Mouse (Mus musculus): Measurements from ENCODE around the gene Ift122. TPM values are rescaled to one million over a fixed set of nuclear protein-coding genes. Genes with fewer than 3 reads are reported as not detected.

Gene Ift122
- 4.6 TPM for polyA plus RNA-seq (2017; shearing (Covaris generic))

GRCm38 (mm10) chr6:115853091-115853813, at the start of gene Ift122, which contains the start of gene Mbd4:
Gene Ift122 (plus strand): TSS chr6:115853470.
Gene Mbd4 (minus strand): TSS chr6:115853371.

GRCm38 (mm10) chr6:115808488-115809231, 44.6 kb upstream of the Ift122 start, which contains the start of gene Rpl32:
Gene Rpl32 (minus strand): TSS chr6:115808747.

GRCm38 (mm10) chr6:115838161-115838597, 15.1 kb upstream of the Ift122 start, which contains the start of gene Efcab12:
Gene Efcab12 (minus strand): TSS chr6:115838412.

GRCm38 (mm10) chr6:115931639-115932038, 78.4 kb downstream of the Ift122 start, which contains the start of gene Rho:
Gene Rho (plus strand): TSS chr6:115931748.

GRCm38 (mm10) chr6:115944638-115945037, 91.4 kb downstream of the Ift122 start, which contains the start of gene H1foo:
Gene H1foo (plus strand): TSS chr6:115944938.

Other genes starting within 250 kb of the Ift122 start
- 101 TPM for gene Raf1, start 176.8 kb upstream of the Ift122 start, polyA plus RNA-seq (2017; shearing (Covaris generic))
- 0.43 TPM for gene Tmem40, start 91.1 kb upstream of the Ift122 start, polyA plus RNA-seq (2017; shearing (Covaris generic))
- 8.2 TPM for gene Cand2, start 78.9 kb upstream of the Ift122 start, polyA plus RNA-seq (2017; shearing (Covaris generic))
- gene Rpl32, start 44.7 kb upstream of the Ift122 start, polyA plus RNA-seq (2017; shearing (Covaris generic)): 3,481 TPM
- gene Efcab12, start 15.1 kb upstream of the Ift122 start, polyA plus RNA-seq (2017; shearing (Covaris generic)): 0.51 TPM
- 13.0 TPM for gene Mbd4, start 99 bp upstream of the Ift122 start, polyA plus RNA-seq (2017; shearing (Covaris generic))
- not detected for gene Rho, start 78.3 kb downstream of the Ift122 start, polyA plus RNA-seq (2017; shearing (Covaris generic))
- gene H1foo, start 91.5 kb downstream of the Ift122 start, polyA plus RNA-seq (2017; shearing (Covaris generic)): not detected
- gene Plxnd1, start 141.5 kb downstream of the Ift122 start, polyA plus RNA-seq (2017; shearing (Covaris generic)): 4.1 TPM

All from activated CD4-positive, CD25-positive, alpha-beta regulatory T cell, adult 9 weeks (primary cell).